Mouse (Mus musculus) lung, postnatal 0 days (tissue): ENCODE measurements around the gene Notch4.

Experiments
- CTCF ChIP-seq: IDR thresholded peaks from 2 replicates; pipeline ENCODE4 v1.5.1; 2016; ENCODE audit warnings: antibody characterized with exemption, mild to moderate bottlenecking
- EP300 ChIP-seq: IDR thresholded peaks from 2 replicates; pipeline ENCODE4 v1.6.1; 2016; ENCODE audit warnings: antibody characterized with exemption, mild to moderate bottlenecking, control low read depth

DNA sequence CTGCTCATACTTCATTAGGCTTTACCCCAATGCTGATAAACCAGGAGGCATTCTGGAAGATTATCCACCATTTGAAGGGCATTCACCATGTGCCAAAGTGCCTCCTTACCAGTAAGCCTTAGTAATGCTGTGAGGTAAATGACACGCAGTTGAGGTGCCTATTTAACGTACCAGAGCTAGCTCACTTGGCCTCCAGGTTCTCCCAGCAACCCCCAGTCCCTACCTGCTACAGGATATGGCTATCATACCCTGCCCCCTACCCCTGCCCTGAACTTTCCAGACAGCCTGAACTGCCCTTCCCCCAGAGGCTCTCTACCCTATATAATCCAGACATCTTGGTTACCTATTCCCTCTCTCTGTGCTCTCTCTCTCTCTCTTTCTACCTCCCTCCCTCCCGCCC lies 24.7 kb downstream of the Notch4 start:
- TF ChIP-seq CTCF (no peak), EP300 (no peak)
